Mouse (Mus musculus): ENCODE results near the gene Psen1. TPM values are rescaled to one million over a fixed set of nuclear protein-coding genes. Genes with fewer than 3 reads are reported as not detected.

The Psen1 gene
- total RNA-seq, 2 experiments from 2014 or later = 63.6 to 72.3 TPM

GRCm38 (mm10) chr12:83776766-83777165 is 88.8 kb downstream of the Psen1 start:
- no peak for DNase-seq

- DNase-seq = no peak
Observed at GRCm38 (mm10) chr12:83780181-83780580, 92.2 kb downstream of the Psen1 start.

- DNase-seq = no peak
Observed at GRCm38 (mm10) chr12:83781204-83781603, 93.3 kb downstream of the Psen1 start.

- DNase-seq = no peak
Observed at GRCm38 (mm10) chr12:83781640-83782278, 93.8 kb downstream of the Psen1 start.

GRCm38 (mm10) chr12:83782669-83783068 is 94.7 kb downstream of the Psen1 start:
- no peak for DNase-seq

Other genes starting within 250 kb of the Psen1 start
- gene Dpf3, start 200.4 kb upstream of the Psen1 start, total RNA-seq (2021) = 10 to 100 TPM; 10.9 to 12.6 TPM
- 10 to 100 TPM; 43.5 to 46.8 TPM for gene Dcaf4, start 167.7 kb upstream of the Psen1 start, total RNA-seq (2021)
- gene Zfyve1, start 90.9 kb upstream of the Psen1 start, total RNA-seq (2021) = 10 to 100 TPM; 35.8 to 36.0 TPM
- gene Rbm25, start 56.9 kb upstream of the Psen1 start, total RNA-seq (2021) = 100 to 1,000 TPM in 1 of 2 experiments, 10 to 100 TPM in 1; 86.8 to 104 TPM
- 1 to 10 TPM; 2.5 to 2.7 TPM for gene Papln, start 75.5 kb downstream of the Psen1 start, total RNA-seq (2021)
- 10 to 100 TPM; 46.2 to 49.9 TPM for gene Numb, start 233.8 kb downstream of the Psen1 start, total RNA-seq (2021)